Mouse (Mus musculus): ENCODE data around the gene P2ry2.

P2ry2 gene

GRCm38 (mm10) chr7:101027623-101028443 lies 15.2 kb upstream of the P2ry2 start:
- peak in 1 of 2 experiments; percentile 37 for DNase-seq (ENCODE audit: low spot score in 2 of 2)

- DNase-seq (ENCODE audit: low spot score in 2 of 2) = no peak
Observed at GRCm38 (mm10) chr7:101026836-101027235, 14.2 kb upstream of the P2ry2 start.

- no peak for DNase-seq (ENCODE audit: low spot score in 2 of 2)
Observed at GRCm38 (mm10) chr7:101017492-101017891, 4.8 kb upstream of the P2ry2 start.

GRCm38 (mm10) chr7:101017021-101017461 lies 4.4 kb upstream of the P2ry2 start:
- DNase-seq (ENCODE audit: low spot score in 2 of 2) = no peak

GRCm38 (mm10) chr7:101014985-101015384 lies 2.3 kb upstream of the P2ry2 start:
- no peak for DNase-seq (ENCODE audit: low spot score in 2 of 2)

GRCm38 (mm10) chr7:101014041-101014440 lies 1.4 kb upstream of the P2ry2 start:
- DNase-seq (ENCODE audit: low spot score in 2 of 2) = no peak

- DNase-seq (ENCODE audit: low spot score in 2 of 2) = peak; percentile 35 to 39
Observed at GRCm38 (mm10) chr7:101011681-101012367, 842 bp downstream of the P2ry2 start.

- no peak for DNase-seq (ENCODE audit: low spot score in 2 of 2)
Observed at GRCm38 (mm10) chr7:101010741-101011140, 1.9 kb downstream of the P2ry2 start.

- no peak for DNase-seq (ENCODE audit: low spot score in 2 of 2)
Observed at GRCm38 (mm10) chr7:101006201-101006600, 6.5 kb downstream of the P2ry2 start.

- DNase-seq (ENCODE audit: low spot score in 2 of 2) = no peak
Observed at GRCm38 (mm10) chr7:101005119-101005518, 7.5 kb downstream of the P2ry2 start.

- no peak for DNase-seq (ENCODE audit: low spot score in 2 of 2)
Observed at GRCm38 (mm10) chr7:101003442-101004326, 9.0 kb downstream of the P2ry2 start.

- DNase-seq (ENCODE audit: low spot score in 2 of 2) = no peak
Observed at GRCm38 (mm10) chr7:101002274-101002673, 10.4 kb downstream of the P2ry2 start.

GRCm38 (mm10) chr7:100999623-101000022 lies 13.0 kb downstream of the P2ry2 start:
- no peak for DNase-seq (ENCODE audit: low spot score in 2 of 2)

GRCm38 (mm10) chr7:100998578-100998960 lies 14.1 kb downstream of the P2ry2 start:
- no peak for DNase-seq (ENCODE audit: low spot score in 2 of 2)

GRCm38 (mm10) chr7:100997951-100998577 lies 14.6 kb downstream of the P2ry2 start:
- DNase-seq (ENCODE audit: low spot score in 2 of 2) = no peak

GRCm38 (mm10) chr7:100997215-100997614 lies 15.5 kb downstream of the P2ry2 start:
- no peak for DNase-seq (ENCODE audit: low spot score in 2 of 2)

GRCm38 (mm10) chr7:100995951-100996350 lies 16.7 kb downstream of the P2ry2 start:
- no peak for DNase-seq (ENCODE audit: low spot score in 2 of 2)

GRCm38 (mm10) chr7:100995260-100995864 lies 17.3 kb downstream of the P2ry2 start:
- DNase-seq (ENCODE audit: low spot score in 2 of 2) = no peak

GRCm38 (mm10) chr7:100993166-100993565 lies 19.5 kb downstream of the P2ry2 start:
- no peak for DNase-seq (ENCODE audit: low spot score in 2 of 2)

GRCm38 (mm10) chr7:100991972-100992371 lies 20.7 kb downstream of the P2ry2 start:
- no peak for DNase-seq (ENCODE audit: low spot score in 2 of 2)
